Mouse (Mus musculus) neural tube, embryonic 13.5 days (tissue): ENCODE measurements around the gene Lrrc75b. TPM values are rescaled to one million over a fixed set of nuclear protein-coding genes. Genes with fewer than 3 reads are reported as not detected.
"Not testable (repeated sequence)": the region's sequence is repeated elsewhere in the genome, so short reads cannot be mapped to it uniquely, and the experiment has no call there.

Source experiments
- ATAC-seq: fragments of 200-750 bp; cut with Nextera tagmentation; 2 replicates; pipeline ENCODE4 v1.8.0; 2017; ENCODE audit warnings: low read depth, mild to moderate bottlenecking, moderate TSS enrichment, moderate library complexity
- H3K27ac ChIP-seq: fragments of 300-500 bp; sonication (generic); replicated peaks from 2 replicates; pipeline ENCODE4 v1.5.1; 2015; ENCODE audit warnings: moderate library complexity, mild to moderate bottlenecking, inconsistent platforms
- H3K27me3 ChIP-seq: fragments of 300-500 bp; sonication (generic); 2 replicates; pipeline ENCODE4 v1.6.1; 2015; ENCODE audit warnings: mild to moderate bottlenecking, inconsistent platforms
- H3K36me3 ChIP-seq: fragments of 300-500 bp; sonication (generic); 2 replicates; pipeline ENCODE4 v1.6.1; 2015; ENCODE audit warnings: mild to moderate bottlenecking, inconsistent platforms
- H3K4me1 ChIP-seq: fragments of 300-500 bp; sonication (generic); replicated peaks from 2 replicates; pipeline ENCODE4 v1.6.1; 2015; ENCODE audit warnings: inconsistent platforms
- H3K4me2 ChIP-seq: fragments of 300-500 bp; sonication (generic); 2 replicates; pipeline ENCODE4 v1.6.1; 2015; ENCODE audit warnings: inconsistent platforms, mild to moderate bottlenecking, moderate library complexity
- H3K4me3 ChIP-seq: fragments of 300-500 bp; sonication (generic); 2 replicates; pipeline ENCODE4 v1.5.1; 2015; ENCODE audit warnings: mild to moderate bottlenecking, inconsistent platforms
- H3K9ac ChIP-seq: fragments of 300-500 bp; sonication (generic); 2 replicates; pipeline ENCODE4 v1.6.1; 2015; ENCODE audit warnings: moderate library complexity, mild to moderate bottlenecking, inconsistent platforms
- H3K9me3 ChIP-seq: fragments of 300-500 bp; sonication (generic); 2 replicates; pipeline ENCODE4 v1.6.1; 2016; ENCODE audit warnings: inconsistent platforms
- WGBS: fragments of 180-500 bp; shearing (Covaris S2); methylation state at CpG from one replicate; pipeline ENCODE4 v1.1.7; 2015; 5-methylcytosine and 5-hydroxymethylcytosine counted together
- polyA plus RNA-seq: library from polyadenylated mRNA; unstranded; fragments of >200 nt; fragmentation: Nextera tagmentation; extraction: Ambion mirVana; gene quantifications from 2 replicates; pipeline ENCODE4 v1.2.1, GENCODE M21; 2015

Lrrc75b gene
- polyA plus RNA-seq, 1 experiment from 2014 or later = 24.0 TPM

DNA sequence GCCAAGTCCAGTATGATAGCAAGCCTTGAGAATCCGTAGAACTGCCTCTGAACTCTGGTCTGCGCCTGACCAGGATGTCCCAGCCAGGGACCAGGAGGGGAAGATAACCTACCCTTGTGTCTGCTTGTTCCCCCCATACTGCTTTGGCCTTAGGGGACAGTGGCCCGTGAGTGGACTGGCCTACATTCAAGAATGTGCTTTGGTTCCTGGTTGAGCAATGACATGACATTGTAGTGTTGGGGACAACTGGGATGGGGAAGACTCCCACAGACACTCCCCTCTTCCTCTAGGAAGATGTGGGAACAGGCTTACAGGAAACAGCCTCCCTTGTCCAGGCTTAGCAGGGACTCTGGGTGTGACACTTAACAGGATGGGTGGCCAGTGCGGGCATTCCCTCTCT, 27.7 kb upstream of the Lrrc75b start:
- Histone ChIP-seq H3K9me3 (no peaks in the 10 kb centered on the region), H3K4me2 (no peak overlapping the region), H3K9ac (no peak overlapping the region), H3K36me3 (no peaks in the 10 kb centered on the region), H3K4me3 (no peak overlapping the region), H3K27me3 (peaks cover 6% of the 10 kb centered on the region; the same call in 1 of the 2 replicates), H3K27ac (no peak overlapping the region), H3K4me1 (peaks cover 18% of the 10 kb centered on the region)
- 93% methylated on average over 4 of the region's 4 CpGs for WGBS
- ATAC-seq = no peak

DNA sequence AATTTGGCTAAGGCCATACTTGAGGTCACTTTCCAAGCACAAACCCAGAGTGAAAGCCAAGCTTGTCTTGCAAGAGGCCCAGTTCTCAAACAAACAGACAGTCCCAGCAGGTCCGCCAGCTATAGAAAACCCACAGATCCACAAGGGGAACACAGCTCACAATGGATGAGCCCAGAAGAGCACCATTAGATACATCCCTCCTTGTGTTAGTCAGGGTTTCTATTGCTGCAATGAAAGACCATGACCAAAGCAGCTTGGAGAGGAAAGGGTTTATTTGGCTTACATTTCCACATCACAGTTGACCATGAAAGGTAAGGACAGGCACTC, 26.4 kb upstream of the Lrrc75b start:
- no peak overlapping the region for H3K4me2 ChIP-seq
- H3K4me1 ChIP-seq = peaks cover 18% of the 10 kb centered on the region
- peak; percentile 30; the same call in 1 of the 2 replicates for ATAC-seq
- H3K9me3 ChIP-seq = no peaks in the 10 kb centered on the region
- peaks cover 6% of the 10 kb centered on the region; the same call in 1 of the 2 replicates for H3K27me3 ChIP-seq
- H3K4me3 ChIP-seq = no peak overlapping the region
- no peaks in the 10 kb centered on the region for H3K36me3 ChIP-seq
- WGBS = 87% methylated on average over 1 of the region's 1 CpGs
- peak overlapping the region; percentile 39; the same call in 1 of the 2 replicates for H3K9ac ChIP-seq
- H3K27ac ChIP-seq = no peak overlapping the region

DNA sequence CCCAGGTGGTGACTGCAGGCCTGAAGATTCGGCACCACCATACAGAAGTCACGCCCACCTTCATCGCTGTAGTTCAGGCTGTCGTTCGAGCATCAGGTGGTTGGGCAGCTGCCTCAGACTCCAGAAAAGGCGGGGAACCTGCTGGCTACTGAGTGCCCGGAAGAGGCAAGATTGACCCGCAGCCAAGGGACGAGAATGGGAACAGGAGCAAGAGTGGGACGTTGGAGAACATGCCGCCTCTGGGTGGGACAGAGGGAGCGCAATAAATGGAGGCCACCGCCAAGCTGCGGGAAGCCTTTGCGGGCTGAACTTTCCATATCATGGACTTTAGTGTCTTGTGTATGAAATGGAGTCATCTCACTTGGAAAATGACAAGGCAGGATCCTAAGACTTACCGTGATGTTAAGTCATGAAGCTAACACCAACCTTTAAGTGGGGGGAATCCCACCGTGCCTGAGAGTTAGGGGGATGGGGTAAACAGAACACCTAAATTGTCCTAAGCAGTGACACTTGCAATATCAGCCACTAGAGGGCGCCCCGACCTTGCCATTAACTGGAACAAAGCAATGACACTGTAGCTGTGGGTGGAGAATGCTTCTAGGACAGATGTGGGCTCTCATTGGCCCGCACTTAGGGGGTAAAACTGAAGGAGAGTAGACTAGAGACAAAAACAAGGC, 25.9 kb upstream of the Lrrc75b start:
- peaks cover 15% of the 10 kb centered on the region for H3K4me1 ChIP-seq
- peak; percentile 88 for ATAC-seq
- 0 out of 2 replicates have a peak overlapping the region, but pooled peaks have one; percentile 39 for H3K9ac ChIP-seq
- H3K27ac ChIP-seq = no peak overlapping the region
- WGBS = 19% methylated on average over 20 of the region's 20 CpGs
- no peak overlapping the region for H3K4me3 ChIP-seq
- H3K9me3 ChIP-seq = no peaks in the 10 kb centered on the region
- peaks cover 6% of the 10 kb centered on the region; the same call in 1 of the 2 replicates for H3K27me3 ChIP-seq
- peak overlapping the region; percentile 32 for H3K4me2 ChIP-seq
- H3K36me3 ChIP-seq = no peaks in the 10 kb centered on the region

DNA sequence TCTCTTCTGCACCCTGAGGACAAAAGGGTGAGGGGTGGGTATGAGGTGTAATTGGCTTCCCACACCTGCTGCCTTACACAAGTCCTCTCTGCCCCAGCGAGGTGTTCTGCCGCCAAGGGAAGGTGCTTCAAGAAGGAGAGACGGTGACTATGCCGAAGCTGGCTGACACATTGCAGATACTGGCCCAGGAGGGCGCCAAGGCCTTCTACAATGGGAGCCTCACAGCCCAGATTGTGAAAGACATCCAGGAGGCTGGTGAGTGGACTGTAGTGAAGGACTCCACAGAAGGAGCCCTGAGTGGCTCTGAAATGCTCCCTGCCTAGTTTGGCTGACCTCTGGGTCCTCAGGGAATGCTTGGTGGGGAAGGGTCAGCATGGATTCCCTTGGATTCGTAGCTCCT, 19.0 kb upstream of the Lrrc75b start:
- Histone ChIP-seq H3K4me3 (no peak overlapping the region), H3K4me2 (no peak overlapping the region), H3K27me3 (no peaks in the 10 kb centered on the region), H3K9me3 (no peaks in the 10 kb centered on the region), H3K36me3 (no peaks in the 10 kb centered on the region), H3K4me1 (no peaks in the 10 kb centered on the region), H3K27ac (no peak overlapping the region), H3K9ac (no peak overlapping the region)
- no peak for ATAC-seq
- WGBS = 87% methylated on average over 6 of the region's 6 CpGs

DNA sequence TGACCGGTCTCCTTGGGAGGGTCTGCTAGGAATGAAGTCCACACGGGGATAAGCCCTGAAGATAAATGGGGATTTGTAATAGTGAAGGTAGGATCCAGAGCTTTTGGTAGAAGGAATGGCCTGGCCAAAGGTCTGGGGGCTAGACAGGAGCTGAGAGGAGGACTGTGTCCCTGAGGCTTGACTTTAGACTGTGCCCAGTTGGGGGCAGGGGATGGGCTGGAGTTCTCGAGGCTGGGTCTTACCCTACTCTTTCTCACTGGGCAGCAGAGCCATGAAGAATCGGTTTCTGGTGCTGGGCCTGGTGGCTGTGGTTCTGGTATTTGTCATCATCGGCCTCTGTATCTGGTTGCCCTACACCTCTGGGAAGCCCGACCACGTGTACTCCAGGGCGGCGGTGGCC, 13.8 kb upstream of the Lrrc75b start:
- H3K27me3 ChIP-seq = no peaks in the 10 kb centered on the region
- no peak overlapping the region for H3K27ac ChIP-seq
- ATAC-seq = no peak
- no peak overlapping the region for H3K9ac ChIP-seq
- H3K4me1 ChIP-seq = no peaks in the 10 kb centered on the region
- H3K36me3 ChIP-seq = no peaks in the 10 kb centered on the region
- H3K9me3 ChIP-seq = no peaks in the 10 kb centered on the region
- WGBS = 92% methylated on average over 9 of the region's 9 CpGs
- no peak overlapping the region for H3K4me3 ChIP-seq
- H3K4me2 ChIP-seq = no peak overlapping the region

DNA sequence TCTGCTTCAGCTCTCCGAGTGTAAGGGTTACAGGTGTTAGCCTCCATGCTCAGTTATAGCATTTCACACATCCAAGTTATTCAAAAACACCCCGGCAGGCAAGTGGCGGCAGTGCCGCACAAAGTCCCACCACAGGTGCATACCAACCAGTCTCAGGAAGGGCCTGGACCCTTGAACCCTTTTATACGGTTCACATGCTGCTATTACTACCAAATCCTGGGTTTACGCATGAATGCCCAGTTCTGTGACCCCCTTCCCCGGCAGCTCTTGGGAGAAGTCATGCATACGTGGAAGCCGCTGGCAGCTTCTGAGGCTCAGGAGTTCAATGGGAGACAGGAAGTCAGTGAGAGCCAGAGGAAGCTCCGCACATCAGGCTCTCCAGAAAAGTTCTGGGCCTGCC, 13.1 kb upstream of the Lrrc75b start:
- 0 out of 2 replicates have a peak, but pooled peaks cover 3% of the 10 kb centered on the region for H3K27me3 ChIP-seq
- no peak overlapping the region for H3K9ac ChIP-seq
- no peaks in the 10 kb centered on the region; the same call in 1 of the 2 replicates for H3K4me1 ChIP-seq
- no peak overlapping the region for H3K4me3 ChIP-seq
- no peak for ATAC-seq
- no peaks in the 10 kb centered on the region for H3K36me3 ChIP-seq
- no peaks in the 10 kb centered on the region for H3K9me3 ChIP-seq
- H3K4me2 ChIP-seq = no peak overlapping the region
- no peak overlapping the region for H3K27ac ChIP-seq
- 57% methylated on average over 10 of the region's 10 CpGs for WGBS

DNA sequence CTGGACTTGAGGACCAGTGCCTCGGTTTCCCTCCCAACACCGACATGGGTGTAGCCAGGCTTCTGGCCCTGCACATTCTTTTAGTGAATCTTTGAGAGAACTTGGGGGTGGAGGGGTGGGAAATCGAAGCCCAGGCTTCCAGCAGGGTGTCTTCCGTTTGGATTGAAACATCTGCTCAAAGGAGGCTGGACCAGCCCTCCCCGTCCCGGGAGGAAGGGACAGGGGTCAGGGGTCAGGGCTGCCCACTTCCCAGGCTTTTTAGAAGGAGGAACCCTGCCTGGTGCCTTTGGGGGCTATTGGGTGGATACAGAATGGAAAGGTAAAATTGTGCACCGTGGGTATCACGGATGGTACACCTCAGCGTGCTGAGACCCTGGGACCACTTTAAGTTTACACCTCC, 11.8 kb upstream of the Lrrc75b start:
- Histone ChIP-seq H3K4me3 (no peak overlapping the region), H3K36me3 (no peaks in the 10 kb centered on the region), H3K27ac (no peak overlapping the region), H3K27me3 (0 out of 2 replicates have a peak, but pooled peaks cover 3% of the 10 kb centered on the region), H3K4me2 (no peak overlapping the region), H3K4me1 (no peaks in the 10 kb centered on the region; the same call in 1 of the 2 replicates), H3K9ac (no peak overlapping the region), H3K9me3 (no peaks in the 10 kb centered on the region)
- no peak for ATAC-seq
- WGBS = 51% methylated on average over 9 of the region's 9 CpGs

DNA sequence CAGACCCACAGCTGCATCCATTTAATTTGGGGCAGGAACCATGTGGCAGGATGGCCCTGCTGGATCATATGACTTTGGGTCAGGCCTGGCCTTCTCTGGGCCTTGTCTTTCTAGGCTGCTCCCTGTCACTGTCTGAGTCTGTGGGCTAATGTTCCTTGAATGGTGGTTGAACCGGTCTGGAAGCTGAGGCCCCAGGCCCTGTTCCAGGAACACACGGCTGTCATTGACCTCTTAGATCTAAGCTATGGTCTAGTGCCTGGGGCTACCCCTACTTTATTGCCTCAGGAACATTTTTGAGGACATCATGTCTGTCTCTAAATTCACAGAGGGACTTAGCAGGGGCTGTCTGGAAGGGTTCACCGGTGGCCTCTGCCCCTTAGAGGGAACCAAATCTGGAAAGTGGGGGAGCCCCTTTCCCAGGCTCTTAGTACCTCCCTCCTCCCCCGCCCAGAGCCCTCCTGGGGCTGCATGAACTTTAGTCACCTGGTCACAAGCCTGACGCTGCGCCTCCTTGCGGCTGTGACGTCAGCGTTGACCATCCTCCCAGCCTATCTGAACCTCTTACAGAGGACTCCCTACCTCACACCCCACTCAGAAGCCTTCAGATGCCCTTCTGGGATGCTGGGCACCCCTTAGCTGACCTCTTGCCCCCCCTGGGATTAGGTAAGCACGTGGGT, 11.0 kb upstream of the Lrrc75b start:
- no peak for ATAC-seq
- no peaks in the 10 kb centered on the region; the same call in 1 of the 2 replicates for H3K4me1 ChIP-seq
- 20% methylated on average over 10 of the region's 10 CpGs for WGBS
- no peaks in the 10 kb centered on the region for H3K9me3 ChIP-seq
- no peak overlapping the region for H3K27ac ChIP-seq
- 0 out of 2 replicates have a peak, but pooled peaks cover 3% of the 10 kb centered on the region for H3K27me3 ChIP-seq
- no peak overlapping the region for H3K4me3 ChIP-seq
- no peak overlapping the region for H3K9ac ChIP-seq
- no peak overlapping the region for H3K4me2 ChIP-seq
- no peaks in the 10 kb centered on the region for H3K36me3 ChIP-seq

DNA sequence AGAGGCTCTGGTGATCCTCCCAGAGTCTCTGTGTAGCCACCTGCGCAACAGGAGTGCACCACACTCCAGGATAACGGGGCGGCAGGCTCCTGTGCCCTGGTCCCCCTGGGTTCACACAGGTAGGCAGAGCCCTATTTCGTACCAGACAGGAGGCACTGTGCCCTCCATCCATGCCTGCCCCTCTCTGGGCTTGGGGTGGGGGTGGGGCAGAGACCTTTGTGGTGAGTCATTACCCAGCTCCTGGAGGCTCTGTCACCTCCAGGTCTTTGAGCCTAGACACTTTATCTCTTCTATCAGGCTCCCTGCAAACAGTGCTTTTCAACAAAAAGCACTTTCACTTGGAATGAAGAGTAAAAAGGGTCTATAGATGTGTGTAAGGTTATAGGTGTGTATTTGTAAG, 8.7 kb upstream of the Lrrc75b start:
- Histone ChIP-seq H3K9me3 (no peaks in the 10 kb centered on the region), H3K4me3 (no peak overlapping the region), H3K27ac (no peak overlapping the region), H3K27me3 (0 out of 2 replicates have a peak, but pooled peaks cover 3% of the 10 kb centered on the region), H3K36me3 (no peaks in the 10 kb centered on the region), H3K4me2 (no peak overlapping the region), H3K9ac (no peak overlapping the region), H3K4me1 (no peaks in the 10 kb centered on the region; the same call in 1 of the 2 replicates)
- ATAC-seq = no peak
- WGBS = 16% methylated on average over 4 of the region's 4 CpGs

DNA sequence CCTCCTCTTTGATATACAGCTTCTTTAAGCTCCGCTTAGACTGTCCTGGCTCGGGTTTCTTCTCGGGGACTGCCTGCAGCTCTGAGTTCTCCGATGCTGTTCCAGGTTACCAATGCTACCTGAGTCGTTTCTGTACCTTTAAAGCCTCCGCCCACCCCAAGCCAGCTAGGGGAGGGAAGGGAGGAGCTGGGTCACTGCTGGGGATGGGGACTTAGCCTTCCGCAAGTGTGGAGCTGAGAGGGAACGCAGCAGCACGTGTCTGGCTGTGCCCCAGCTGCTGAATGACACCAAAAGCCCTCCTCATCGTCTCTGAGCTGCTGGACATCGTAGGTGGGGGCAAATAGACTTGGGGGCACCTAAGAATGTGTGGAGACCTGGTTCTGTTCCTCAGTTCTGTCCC, 8.3 kb upstream of the Lrrc75b start:
- ATAC-seq = no peak
- Histone ChIP-seq H3K9me3 (no peaks in the 10 kb centered on the region), H3K4me3 (no peak overlapping the region), H3K9ac (no peak overlapping the region), H3K4me1 (no peaks in the 10 kb centered on the region; the same call in 1 of the 2 replicates), H3K27me3 (peaks cover 3% of the 10 kb centered on the region; the same call in 1 of the 2 replicates), H3K4me2 (no peak overlapping the region), H3K27ac (no peak overlapping the region), H3K36me3 (no peaks in the 10 kb centered on the region)
- 10% methylated on average over 11 of the region's 11 CpGs for WGBS

DNA sequence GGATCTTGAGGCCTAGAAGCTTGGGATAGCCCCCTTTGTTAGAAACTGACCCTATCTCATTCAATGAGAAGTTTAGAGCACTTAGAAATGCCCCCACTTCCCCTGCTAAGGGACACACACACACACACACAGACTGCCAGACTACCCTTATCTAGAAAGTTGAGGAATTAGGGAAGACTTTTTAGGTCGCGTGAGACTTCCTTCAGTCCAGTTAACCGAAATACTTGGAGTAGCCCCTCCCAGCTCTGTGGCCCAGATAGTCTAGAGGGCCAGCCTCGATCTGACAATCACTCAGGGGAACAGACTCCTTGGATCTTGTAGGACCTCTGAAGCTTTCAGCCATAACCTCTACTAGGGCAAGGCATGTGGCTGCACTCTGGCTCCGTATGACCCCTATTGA, 7.9 kb upstream of the Lrrc75b start:
- H3K27ac ChIP-seq = no peak overlapping the region
- no peaks in the 10 kb centered on the region for H3K9me3 ChIP-seq
- no peak overlapping the region for H3K9ac ChIP-seq
- no peak for ATAC-seq
- H3K4me1 ChIP-seq = no peaks in the 10 kb centered on the region; the same call in 1 of the 2 replicates
- no peaks in the 10 kb centered on the region for H3K36me3 ChIP-seq
- peaks cover 4% of the 10 kb centered on the region for H3K27me3 ChIP-seq
- WGBS = 50% methylated on average over 5 of the region's 5 CpGs
- no peak overlapping the region for H3K4me3 ChIP-seq
- no peak overlapping the region for H3K4me2 ChIP-seq

DNA sequence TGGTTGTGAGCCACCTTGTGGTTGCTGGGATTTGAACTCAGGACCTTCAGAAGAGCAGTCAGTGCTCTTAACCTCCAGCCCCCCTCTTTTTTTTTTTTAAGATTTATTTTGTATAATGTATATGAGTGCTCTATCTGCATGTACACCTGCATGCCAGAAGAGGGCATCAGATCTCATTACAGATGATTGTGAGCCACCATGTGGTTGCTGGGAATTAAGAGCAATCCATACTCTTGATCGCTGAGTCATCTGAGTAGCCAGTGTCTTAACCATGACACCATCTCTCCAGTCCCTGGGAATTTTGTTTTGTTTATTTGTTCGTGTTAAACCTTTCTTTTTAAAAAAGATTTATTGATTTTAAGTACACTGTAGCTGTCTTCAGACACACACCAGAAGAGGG, 6.6 kb upstream of the Lrrc75b start:
- not testable (repeated sequence) for H3K4me3 ChIP-seq, H3K36me3 ChIP-seq, H3K4me2 ChIP-seq, H3K9ac ChIP-seq, H3K4me1 ChIP-seq, ATAC-seq, H3K27ac ChIP-seq, H3K9me3 ChIP-seq
- H3K27me3 ChIP-seq = peaks cover 15% of the 10 kb centered on the region
- WGBS = 85% methylated on average over 2 of the region's 2 CpGs
